Mouse (Mus musculus): ENCODE results near the gene Ddx17.

Gene Ddx17

DNA sequence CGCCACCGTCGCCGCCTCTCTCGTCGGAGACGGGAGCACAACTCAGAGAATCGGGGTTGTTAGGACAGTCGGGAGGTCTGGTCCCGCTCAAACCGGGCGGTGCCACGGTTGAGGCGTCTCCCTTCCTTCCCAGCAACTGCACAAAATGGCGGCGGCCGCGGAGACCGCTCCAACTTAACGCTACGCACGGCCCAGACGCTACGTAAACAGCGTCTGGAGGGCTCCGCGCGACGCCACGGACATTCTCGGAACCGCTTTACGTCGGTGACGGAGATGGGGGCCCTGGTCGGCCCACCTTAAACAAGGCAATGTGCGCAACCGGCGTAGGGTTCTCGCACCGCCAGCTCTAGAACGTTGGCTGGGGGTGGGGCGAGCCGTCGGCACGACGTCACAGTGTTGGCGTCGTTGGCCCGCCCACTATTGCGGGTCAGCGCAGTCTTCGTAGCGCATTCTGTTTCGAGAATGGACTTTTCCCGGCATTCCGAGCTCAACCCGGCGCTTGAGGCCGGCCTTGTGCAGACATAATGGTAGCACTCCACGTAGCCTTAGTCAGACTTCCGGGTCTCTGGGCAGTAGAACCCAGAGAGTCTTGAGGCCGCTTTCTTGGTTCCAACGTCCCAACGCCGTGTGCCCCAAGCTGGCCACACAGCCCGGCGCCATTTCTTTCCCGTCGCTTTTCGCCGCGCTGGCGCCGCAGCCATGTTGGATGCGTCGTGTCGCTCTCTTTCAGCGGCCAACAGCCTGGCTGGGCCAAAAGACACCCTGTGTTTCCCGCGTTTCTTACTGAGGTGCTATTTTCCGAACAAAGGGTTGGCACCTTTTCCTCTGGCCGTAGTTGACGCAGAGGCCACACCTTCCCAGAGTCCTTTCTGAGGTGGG, at the start of gene Ddx17:
Gene Ddx17, minus strand, starts transcription at position 332 of the 879 bp plus-strand sequence.
- WGBS, result under 1% methylated on average over 84 of the region's 84 CpGs

DNA sequence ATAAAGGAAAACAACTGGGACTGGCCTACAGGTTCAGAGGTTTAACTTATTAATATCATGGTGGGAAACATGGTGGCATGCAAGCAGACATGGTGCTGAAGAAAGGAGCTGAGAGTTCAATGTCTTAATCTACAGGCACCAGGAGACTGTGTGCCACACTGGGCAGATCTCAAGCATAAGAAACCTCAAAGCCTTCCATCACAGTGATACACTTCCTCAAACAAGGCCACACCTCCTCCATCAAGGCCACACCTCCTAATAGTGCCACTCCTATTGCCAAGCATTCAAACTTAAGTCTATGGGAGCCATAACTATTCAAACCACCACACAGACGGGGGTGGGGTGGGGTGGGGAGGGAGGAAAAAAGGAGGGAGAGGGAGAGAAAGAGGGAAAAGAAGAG, 35.0 kb upstream of the Ddx17 start:
- 78% methylated on average over 1 of the region's 1 CpGs for WGBS

DNA sequence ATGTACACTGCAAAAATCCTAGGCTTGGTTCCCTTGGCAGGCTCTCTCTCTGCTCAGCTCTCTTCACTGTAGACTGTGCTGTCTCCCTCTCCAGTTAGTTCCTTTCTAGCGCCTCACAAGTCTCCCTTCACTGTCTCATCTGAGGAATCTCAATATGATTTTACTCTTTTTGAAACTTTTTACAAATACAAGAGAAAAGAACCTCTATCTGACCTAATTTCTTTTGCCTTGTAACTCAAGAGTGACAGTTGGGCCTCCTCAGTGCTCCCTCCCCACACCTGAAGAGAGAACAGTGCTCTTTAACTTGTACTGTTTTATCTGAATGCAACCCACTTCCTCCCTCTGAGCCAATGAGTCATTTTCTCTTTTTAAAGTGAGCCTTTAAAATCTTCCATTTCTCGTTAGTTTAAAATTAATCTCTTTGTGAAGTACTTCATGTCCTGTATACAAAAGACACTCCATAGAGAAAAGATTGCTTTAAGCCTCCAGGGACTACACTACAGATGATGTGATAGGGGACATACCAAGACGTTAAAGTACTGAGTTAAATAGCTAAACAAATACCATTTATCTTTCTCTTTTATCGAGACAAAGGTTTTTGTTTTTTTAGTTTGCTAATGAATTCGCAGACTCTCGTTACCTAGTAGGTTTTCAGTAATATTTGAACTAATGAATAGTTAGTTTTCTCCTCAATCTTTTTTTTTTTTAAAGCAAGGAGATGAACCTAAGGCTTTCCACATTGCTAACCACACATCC, 31.3 kb upstream of the Ddx17 start:
- WGBS, result 43% methylated on average over 6 of the region's 6 CpGs

DNA sequence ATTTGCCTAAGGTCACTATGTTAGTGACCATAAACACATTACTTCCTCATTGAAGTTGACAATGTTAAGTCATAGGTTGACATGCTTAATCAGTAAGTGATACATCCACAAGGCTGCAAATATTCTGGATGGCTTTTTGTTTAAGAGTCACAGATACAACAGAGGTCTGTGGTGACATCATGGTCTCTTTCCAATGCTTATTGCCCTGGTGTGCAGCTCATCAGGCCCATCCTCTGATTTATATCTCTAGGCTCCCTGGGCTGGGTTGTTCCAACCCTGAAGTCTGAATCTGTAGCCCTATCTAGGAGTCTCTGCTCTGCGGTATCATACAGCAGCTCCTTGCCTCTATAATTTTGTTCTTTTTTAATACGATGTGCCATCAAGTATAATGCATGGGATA, 30.4 kb upstream of the Ddx17 start:
- 61% methylated on average over 2 of the region's 2 CpGs for WGBS

DNA sequence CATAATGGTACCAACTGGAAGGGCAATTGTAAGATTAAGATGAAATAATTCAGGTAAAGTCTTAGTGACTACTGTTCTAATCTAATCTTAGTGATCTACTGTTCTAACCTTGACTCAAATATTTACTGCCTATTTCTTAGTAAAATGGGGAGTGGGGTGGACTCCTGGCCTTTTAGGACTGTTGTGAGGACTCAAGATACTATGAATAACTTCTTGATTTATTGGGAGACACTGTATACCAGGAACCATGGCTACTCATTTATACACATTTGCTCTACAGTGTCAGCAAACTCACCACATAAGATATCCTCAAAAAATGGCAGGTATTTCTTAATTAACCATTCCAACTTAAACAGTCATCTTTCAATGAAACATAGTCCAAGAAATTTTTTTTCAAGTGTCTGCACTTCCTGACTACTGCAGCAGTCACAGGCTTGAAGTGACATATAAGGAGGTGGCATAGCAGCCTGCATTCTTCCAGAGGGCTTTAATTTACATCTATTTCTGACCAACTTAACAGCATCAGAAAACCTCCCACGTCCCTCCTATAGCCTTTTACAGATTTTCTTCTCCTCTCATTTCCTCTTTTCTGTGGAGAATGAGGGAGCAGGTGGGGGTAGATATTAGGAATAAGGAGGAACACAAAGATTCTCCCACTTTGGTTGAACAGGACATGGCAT, 29.1 kb upstream of the Ddx17 start:
- WGBS, result 32% methylated on average over 1 of the region's 1 CpGs

DNA sequence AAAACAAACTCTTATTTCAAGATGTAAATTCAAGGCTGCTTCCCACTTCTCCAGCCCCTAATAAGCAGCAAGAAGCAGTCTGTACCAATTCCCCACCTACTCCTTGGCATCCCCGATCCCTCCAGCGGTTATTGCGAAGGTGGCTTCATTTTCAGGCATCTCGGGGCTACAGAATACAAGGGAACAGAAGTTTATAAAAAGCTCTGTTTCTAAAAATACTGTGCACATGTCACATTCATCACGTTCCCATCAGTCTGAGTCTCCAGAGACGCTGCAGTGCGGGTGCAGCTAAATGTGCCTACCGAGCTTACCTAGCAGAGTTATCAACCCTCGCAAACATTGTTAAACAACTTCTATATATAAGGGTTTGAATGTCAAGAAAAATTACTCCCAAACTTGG, 15.9 kb upstream of the Ddx17 start:
- WGBS, result 42% methylated on average over 9 of the region's 9 CpGs

DNA sequence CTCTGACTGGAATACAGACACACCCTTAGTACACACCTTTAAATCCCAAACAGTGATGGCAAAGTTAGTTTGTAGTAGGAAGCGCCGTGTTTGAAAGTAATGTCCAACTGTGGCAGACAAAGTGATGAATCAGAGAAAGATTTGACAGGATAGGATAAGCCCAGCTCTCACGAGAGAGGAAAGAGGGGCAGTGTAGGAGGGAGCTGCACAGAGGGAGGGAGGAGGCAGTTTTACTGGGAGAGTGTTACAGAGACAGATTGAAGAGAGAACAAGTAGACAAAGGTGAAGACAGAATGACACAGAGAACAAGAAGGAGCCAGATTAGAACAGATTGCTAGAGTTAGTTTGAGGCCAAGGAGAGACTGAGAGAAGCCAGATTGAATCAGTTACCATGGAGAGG, 13.1 kb upstream of the Ddx17 start:
- WGBS, result 46% methylated on average over 3 of the region's 3 CpGs

DNA sequence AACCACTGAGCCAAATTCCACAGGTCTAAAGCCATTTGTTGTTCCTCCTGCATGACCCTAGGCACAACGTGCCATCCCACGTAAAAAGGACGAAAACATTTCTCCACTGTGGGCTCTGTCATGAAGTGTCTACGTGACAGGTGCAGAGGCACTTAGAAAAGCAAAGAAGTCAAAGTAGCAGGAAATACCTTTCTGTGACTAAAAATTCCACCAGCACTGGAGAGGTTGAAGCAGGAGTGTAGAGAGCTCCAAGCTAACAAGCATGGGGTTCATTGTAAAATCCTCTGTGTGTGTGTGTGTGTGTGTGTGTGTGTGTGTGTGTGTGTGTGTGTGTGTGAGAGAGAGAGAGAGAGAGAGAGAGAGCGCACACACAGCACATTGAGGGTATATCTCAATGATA, 6.0 kb upstream of the Ddx17 start:
- 87% methylated on average over 5 of the region's 5 CpGs for WGBS

DNA sequence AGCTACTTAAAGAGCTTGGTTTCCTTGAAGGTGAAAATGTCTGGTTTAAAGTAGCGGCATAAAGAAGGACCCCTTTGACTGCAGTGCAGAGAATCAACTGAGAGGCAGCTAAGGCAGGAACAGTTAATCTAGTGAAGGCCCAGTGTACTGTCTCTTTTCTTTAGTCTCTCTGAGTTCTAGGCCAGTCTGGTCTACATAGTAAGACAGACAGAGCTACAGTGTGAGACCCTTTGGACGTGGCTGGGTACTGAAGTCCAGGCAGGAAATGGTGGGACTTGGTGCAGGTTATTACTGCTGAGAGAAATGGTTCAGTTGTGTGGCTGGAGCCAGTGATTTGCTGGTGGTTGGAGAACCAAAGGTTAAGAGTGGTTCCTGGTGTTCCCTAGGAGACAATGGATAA, 1.7 kb upstream of the Ddx17 start:
- WGBS, result 99% methylated on average over 2 of the region's 2 CpGs

DNA sequence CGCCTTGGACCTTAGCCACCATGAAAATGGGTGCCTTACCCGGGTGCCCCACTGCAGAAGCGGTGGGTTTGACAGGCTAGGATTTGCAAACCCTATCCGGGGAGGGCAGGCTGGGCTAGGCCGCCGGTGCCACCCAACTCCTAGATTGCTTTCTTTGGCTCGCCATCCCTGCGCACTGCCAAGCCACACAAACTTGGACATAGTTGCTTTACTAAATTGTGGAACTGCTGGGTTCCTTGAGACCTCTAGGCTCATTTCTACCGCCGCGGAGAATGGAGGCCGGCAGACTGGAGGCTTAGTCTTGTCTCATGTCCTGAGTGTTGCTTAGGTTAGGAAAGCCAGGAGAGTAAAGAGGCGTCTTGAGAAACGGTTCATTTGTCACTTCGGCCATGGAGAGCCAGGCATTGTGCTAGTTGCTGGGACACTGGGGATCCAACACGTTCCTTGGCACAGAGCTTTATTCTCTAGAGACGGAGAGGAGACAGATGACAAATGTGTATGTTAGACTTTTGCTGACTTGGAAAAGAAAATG, 814 bp upstream of the Ddx17 start:
- 70% methylated on average over 17 of the region's 17 CpGs for WGBS

DNA sequence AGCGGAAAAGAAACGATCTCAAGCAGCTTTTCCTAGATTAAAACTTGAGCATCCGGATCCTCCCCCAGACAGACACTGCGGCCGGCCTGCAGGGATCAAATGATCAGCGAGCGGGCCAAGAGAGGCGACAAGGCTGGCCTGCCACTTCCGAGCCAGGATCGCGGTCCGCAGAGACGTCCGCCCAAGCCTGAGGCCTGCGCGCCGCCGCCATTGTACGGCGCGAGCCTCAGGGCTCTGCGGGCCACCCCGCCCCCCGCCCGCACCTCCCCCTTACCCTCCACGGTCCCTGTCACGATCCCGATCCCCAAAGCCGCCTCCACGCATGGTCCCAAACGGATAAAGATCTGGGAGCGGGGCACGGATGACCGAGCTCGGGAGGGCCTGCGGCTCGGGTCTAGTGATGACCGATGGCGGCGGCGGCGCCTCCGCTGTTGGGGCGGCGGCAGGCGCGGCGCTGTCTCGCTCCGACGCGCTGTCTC, 581 bp downstream of the Ddx17 start:
- under 1% methylated on average over 52 of the region's 52 CpGs for WGBS

DNA sequence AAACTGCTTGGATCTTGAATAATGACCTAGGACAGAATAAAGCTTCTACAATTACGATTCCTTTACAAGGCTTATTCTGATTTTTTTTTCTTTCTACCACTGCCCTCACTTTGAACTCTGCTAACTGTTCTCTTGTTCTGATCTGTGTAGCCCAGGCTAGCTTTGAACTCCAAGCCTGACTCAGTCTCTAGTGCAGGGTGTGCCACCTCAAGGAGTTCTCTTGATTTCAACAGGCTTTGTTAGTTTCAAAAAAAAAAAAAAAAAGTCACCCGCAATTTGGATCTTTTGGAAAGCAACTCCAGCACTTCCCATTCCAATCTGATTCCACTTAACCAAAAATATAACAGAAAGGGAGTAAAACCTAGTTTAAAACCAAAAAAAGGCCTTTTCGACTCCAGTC, 1.0 kb downstream of the Ddx17 start:
- under 1% methylated on average over 3 of the region's 3 CpGs for WGBS

DNA sequence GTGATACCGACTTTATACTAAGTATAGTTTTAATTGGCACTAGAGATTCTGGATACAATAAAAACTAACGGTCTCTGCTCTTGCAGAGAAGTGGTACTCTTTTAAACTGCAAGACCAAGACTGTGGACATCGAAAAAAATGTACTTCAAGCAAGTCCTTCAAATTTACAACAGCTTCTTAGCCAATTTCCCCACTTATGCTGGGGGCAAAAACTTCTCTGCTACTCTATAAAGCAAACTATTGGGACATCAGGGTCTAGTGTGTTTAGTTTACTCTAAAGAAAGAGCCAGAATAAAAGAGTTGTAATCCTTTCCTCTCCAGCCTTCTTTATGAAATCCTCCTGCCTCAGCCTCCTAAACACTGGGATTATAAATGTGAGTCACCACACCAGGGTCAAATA, 2.6 kb downstream of the Ddx17 start:
- WGBS, result 51% methylated on average over 3 of the region's 3 CpGs

DNA sequence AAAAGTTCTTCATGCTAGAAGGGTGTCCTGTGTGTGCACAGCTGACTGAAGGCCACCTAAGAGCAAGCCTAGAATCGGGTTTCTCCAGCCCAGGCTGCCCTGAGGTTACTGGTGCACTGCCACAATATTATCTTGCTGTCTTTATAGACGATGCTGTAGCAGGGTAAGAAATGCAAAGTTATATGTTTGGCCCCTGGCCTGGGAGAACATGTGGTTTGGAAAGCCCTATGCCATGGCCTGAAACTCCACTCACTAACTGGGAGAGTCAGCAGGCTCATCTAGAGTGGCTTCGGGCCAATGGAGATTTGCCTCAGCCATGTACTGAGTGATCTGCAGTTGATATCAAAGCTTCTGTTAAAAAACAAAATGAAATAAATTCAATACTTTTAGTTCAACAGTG, 12.7 kb downstream of the Ddx17 start:
- 76% methylated on average over 3 of the region's 3 CpGs for WGBS

DNA sequence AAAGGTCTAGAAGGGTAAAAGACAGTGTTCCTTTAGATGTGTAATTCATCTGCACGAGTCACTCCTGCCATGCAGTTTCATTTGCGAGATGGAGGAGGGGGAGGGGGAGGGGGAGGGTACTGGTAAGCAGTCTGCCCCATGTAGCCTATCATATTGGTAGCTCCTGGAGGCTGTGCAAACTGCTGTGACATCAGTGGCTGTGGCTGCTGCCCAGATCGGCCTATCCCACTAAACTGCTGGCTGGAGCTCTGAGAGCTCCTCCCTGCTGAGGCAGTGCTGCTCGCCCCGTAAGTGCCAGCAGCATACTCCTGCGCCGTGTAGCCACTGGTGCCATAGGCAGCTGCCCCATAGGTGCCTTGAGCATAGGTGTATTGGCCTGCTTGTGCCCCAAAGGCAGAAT, 16.6 kb downstream of the Ddx17 start:
- 71% methylated on average over 7 of the region's 7 CpGs for WGBS

DNA sequence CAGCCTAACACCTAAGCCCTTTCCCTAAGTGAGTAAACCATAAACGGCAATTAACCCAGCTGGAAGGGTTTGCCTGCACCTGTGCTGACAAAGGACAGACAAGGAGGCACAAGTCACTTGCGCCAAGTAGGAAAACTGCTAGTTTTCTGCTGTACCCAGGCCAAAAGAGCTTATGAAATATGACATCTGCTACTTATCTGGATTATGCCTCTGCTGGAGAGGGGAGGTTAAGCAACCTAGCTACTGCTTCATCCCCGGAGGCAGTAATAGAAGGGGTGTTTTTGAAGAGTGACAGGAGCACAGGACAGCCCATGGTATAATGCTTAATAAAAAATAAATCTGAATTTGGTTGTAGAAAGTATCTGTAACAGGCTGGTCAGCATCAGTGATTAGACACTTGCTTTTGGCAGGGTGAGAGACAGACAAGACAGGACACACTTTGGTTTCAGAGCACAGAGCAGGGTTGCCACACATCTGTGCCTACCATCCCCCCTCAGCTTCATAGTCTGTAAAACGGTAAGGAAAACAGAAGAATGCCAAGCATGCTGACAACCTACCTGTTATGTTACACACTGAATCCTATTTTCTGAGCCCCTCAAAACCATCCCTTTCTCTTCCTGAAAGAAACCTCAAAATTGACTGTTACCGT, 18.4 kb downstream of the Ddx17 start:
- WGBS, result 43% methylated on average over 5 of the region's 5 CpGs

DNA sequence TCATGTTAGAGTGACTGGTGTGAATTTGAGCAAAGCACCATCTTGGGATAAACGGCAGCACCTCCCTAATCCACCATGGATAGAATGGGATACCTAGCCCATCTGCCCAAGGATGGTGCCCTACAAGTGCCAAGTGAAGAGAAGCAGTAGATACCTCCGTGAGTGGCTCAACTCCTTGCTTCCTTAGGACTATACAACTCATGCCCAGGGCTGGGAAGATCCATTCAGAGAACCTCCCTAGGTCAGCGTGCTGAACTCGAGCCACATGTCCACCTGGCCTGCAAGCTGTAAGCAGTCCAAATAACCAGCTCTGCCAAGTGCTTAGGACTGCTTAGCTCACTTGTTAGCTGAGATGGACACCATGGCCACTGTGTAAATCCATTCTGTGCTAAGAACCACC, 19.3 kb downstream of the Ddx17 start:
- WGBS, result 71% methylated on average over 4 of the region's 4 CpGs

DNA sequence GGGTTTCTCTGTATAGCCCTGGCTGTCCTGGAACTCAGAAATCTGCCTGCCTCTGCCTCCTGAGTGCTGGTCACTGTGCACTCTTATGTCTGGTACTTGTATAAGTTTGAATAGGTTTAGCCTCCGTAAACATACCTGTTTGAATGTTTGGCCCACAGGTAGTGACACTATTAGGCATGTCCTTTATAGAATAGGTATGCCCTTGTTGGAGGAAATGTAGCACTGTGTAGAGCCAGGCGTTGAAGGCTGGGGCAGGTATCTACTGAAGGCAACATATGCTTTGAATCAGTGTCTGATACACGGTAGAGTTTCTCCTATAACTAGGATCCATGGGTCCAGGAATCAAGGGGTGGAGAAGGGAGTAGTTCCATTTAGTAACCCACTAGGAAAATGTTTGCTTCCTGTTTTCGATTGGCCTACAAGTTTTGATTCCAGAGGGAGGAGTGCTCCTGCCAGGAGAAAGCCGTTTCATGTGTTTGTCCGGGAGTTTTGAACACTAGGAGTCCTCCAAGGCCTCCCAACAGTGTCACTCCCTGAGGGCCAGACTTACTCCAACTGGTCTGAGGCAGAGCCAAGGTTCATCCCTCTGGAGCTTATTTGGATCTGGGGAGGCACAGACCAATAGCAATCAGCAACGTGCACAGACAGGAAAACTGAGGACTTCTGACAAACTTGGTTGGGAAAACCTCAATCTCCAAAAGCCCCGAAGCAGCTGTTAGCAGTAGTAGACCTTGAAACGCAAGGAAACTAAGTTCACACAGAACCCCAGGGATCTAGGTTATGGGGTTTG, 20.4 kb downstream of the Ddx17 start:
- WGBS, result 49% methylated on average over 9 of the region's 9 CpGs

DNA sequence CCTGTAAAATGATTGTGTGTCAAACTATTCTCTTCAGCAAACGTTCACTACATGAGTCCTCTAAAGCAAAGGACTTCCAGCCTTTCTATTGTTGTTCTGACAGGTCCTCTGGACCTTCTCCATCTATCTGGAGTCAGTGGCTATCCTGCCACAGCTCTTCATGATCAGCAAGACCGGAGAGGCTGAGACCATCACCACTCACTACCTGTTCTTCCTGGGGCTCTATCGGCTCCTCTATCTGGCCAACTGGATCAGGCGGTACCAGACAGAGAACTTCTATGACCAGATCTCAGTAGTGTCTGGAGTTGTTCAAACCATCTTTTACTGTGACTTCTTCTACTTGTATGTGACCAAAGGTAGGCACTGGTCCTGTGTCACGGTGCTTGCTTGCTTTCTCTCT, 21.0 kb downstream of the Ddx17 start:
- WGBS, result 75% methylated on average over 5 of the region's 5 CpGs

DNA sequence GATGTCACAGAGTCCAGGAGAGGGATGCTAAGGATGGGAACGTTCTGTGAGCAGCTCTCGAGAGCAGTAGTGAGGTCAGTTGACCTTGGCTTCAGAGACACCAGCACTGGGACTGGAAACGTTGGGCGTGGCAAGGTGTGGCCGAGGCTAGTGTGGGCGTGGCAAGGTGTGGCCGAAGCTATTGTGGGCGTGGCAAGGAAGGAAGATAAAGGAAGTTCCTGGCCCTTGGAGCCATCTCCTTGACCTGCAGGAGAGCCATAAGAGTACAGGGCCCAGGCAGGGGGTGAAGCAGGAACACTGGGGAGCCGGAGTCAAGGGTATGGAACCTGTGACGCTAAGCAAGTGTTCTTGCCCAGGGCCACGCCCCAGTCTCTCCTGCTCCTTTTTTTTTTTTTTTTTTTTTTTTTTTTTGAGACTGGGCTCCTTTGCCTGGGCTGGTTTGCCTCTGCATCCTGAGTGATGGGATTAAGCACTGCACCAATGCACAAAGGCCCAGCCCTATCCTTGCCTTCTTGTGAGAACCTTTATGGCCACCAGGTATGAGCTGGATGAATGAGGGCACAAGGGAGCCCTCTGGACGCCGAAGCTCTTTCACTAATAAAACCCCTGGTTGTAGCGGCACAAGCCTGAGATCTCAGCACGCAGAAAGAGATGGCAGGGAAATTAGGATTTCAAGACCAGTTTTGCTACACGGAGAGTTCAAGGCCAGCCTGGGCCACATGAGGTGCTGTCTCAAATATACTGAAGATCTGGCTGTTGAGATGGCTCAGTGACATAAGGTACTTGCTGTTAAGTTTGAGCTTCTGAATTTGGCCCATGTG, 26.9 kb downstream of the Ddx17 start:
- 62% methylated on average over 16 of the region's 16 CpGs for WGBS
